Mouse (Mus musculus): ENCODE data around the gene Adk.
A peak's percentile ranks its signal among the peaks of the same experiment; 100 is the strongest.

Gene Adk

DNA sequence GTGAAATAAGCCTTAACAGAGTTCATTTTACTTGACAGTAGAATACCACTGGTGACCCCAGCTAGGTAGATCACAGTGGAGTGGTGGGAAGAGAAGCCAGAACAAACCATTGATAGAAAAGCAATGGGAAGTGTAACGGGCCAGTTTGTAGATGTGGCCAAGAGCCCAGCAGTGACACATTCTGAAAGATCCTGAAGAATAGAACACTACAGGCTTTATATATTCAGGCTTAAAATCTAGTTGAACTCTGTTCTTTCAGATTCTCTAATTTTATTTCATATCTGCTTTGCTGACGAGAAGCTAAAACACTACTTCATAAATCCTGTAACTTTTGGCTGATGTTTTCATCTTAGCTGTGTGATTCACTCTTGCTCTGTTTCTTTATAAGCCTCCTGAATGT, 48.5 kb downstream of the Adk start:
- DNase-seq (ENCODE audit: low spot score in 2 of 2), result no peak

DNA sequence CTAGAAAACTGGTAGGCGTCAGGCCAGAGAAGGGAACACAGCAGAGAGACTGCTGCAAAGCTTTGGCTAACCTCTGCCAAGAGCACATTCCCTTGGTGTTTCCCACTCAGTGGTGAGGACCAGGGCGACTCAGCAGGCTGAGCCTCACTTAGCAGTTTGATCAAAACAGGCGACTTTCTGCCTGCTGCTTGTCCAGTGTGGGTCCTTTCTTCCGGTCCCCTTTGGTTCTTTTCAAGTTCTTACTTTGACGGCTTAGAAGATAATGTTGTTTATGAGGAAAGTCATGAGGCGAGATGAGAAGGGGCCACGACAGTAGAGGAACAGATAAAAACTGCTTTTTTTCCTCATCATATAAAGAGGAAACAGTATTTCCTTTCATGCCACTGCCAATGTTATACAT, 49.2 kb downstream of the Adk start:
- DNase-seq (ENCODE audit: low spot score in 2 of 2), result no peak

DNA sequence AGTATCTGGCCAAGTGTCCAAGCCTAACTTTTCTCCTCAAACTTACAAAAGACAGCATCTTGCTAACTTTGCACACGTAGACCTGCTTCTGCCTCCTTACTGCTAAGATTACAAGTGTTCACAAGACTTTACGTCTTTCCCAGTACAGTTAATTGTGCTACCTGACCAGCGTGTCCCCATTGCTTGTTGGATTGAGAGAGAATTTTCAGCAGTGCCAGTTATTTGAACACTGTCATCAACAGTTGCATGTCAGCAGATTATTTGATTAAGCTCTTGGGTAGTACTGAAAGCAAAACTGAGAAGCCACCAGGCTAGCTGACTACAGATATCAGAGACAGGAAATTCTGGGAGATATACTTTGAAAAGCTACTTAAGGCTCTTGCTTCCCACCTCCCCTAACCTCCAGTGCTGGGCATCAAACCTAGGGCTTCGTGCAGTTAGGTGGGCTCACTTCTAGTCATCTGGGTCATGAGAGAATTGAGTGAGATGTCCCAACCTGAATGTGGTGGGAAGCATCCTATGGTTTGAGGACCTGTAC, 50.4 kb downstream of the Adk start:
- no peak for DNase-seq (ENCODE audit: low spot score in 2 of 2)

DNA sequence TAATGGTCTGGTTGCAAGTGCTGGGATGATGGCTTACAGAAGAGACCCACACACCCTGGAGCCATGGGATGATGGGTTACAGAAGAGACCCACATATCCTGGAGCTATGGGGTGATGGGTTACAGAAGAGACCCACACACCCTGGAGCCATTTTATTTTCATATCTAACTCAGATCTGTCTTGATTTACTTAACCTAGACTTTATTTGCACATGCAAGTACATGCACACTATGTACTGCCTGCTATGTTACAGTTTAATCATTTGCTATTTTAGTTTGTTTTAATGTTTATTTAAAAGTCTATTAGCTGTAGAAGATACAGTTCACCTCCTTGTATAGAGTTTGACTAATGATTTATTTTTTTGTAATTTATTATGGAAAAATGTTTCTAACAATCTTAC, 52.7 kb downstream of the Adk start:
- DNase-seq (ENCODE audit: low spot score in 2 of 2), result no peak

DNA sequence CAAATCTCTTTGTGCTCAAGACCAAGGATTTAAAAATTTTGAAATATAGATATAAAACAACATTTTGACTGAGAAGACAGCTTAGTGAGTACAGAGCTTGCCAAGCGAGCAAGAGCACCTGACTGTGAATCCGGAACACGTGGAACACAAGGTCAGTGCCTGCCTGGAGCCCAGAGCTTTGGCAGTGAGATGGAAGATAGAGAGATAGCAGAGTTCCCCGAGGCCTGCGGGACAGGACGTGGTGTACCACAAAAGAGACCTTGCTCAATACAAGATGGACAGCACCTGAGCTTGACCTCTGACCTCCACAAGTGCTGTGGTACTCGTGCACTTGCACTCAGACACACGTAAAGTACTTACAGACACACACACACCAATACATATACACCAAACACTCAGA, 54.2 kb downstream of the Adk start:
- DNase-seq (ENCODE audit: low spot score in 2 of 2), result no peak

DNA sequence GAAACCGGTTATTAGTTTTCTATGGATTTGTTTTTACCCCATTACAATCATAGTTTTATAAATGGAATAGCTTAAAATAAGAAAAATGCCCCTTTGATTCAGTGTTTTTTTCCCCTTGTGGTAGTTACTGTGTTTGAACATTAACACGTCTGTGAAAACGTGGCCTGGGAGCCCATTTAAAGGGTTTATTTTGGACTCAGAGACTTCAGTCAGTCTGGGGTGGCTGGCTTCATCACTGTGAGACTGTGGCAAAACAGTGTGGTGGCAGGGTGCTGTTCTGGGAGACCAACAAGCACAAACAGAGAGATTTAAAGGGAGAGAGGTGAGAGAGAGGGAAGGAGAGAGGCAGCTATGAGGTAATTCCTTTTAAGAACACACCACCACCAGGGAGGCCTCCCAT, 55.2 kb downstream of the Adk start:
- no peak for DNase-seq (ENCODE audit: low spot score in 2 of 2)

DNA sequence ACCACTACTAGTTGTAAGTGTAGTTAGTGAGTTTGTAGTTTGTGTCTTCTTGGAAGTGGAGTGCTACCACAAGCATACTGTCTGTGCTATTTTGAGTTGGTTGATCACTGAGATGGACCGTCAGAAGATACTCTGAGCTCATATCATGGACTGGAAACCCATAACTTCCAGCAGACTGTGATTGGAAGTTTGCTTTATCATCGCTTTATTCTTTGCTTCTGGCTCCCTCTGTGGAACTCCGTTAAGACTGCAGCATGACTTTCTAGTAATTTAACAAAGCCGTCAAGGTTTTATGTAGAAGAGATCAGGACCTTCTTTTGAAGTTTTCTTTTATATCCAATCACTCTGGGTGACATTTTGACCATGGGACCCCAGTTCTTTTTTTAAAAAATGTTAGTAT, 58.1 kb downstream of the Adk start:
- DNase-seq (ENCODE audit: low spot score in 2 of 2), result no peak

DNA sequence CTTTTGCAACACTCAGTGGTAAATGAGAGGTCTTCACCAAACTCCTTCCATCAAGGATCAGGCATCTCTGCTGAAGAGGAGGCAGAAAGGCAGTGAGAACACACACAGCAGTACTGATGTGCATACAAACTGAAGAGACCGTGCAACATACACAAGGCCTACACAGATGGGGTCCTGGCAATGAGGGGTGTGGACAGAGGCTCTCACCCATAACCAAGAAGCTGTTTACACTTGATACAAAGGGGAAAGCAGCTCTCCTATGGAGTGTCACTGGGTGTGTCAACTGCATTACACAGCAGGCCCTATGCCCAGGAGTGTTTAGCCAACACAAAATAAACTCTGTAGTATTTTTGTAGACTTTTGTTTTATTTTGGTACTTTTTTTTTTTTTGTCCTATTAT, 59.1 kb downstream of the Adk start:
- no peak for DNase-seq (ENCODE audit: low spot score in 2 of 2)

DNA sequence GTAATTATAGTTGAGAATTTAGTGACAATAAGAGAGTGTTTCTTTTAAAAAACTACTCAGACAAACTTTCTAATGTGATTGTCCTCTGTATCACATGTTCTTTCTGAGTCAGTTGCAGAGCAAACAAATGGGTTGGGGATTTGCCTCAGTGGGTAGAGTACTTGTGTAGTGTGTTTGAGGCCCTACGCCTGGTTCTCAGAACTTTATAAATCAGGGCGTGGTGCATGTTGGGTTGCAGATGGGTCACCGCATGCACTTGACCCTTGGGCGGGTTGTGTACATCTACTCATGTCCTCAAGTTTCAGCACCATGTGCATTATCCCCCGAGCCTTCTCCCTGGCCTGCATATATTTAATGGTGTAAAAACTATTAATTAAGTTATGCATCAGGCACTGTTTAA, 59.8 kb downstream of the Adk start:
- DNase-seq (ENCODE audit: low spot score in 2 of 2), result no peak

DNA sequence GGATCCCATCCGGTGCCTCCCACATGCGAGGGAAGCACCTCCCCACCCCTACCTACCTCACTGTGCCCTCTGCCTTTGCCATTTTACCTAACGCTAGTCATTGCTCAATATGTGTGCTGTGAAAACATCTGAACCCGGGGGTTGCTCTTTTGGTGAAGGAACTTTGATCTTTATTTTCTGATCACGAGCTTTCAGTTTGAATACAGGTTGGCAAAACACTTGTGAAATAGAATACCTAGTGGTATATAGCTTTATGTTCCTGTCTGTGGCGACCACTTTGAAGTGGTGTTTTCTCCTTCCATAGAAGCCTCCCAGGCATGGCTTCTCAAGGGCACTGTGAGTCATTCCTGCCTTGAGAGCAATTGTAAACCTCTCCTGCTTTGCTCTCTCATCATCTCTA, 60.4 kb downstream of the Adk start:
- no peak for DNase-seq (ENCODE audit: low spot score in 2 of 2)

DNA sequence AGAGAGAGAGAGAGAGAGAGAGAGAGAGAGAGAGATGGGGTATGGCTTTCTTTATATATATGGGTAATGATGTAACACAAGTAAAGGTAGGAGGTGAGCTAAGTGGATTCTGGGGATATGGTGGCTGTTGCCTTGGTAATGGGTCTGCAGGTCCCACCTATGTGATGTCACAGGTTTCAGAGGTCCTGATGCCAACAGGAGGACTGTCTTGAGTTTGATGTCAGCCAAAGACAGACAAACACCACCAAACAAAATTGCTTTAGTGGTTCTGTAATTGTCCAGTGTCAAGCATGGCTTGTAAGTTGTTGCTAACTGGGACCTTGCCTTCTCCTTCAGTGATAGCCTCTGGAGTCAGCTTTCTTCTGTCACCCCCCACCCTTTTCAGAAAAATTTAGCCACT, 62.0 kb downstream of the Adk start:
- no peak for DNase-seq (ENCODE audit: low spot score in 2 of 2)

DNA sequence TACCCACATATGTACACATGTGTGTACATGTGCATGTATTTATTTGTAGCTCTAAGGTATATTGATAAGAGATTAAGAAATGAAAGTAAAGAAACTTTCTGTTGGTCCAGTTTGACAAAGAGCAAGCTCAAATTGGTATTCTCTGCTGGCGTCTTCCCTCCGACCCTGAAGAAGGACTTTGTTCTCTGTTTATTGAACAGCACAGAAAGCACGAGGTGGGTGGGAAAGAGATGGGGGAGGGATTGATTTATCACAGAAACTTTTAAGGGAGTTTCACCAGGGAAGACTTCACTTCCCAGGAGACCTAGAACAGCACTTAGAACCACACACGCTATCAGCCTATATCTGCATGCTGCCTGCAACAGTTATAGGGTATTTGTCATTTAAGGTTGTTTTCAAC, 62.9 kb downstream of the Adk start:
- no peak for DNase-seq (ENCODE audit: low spot score in 2 of 2)

DNA sequence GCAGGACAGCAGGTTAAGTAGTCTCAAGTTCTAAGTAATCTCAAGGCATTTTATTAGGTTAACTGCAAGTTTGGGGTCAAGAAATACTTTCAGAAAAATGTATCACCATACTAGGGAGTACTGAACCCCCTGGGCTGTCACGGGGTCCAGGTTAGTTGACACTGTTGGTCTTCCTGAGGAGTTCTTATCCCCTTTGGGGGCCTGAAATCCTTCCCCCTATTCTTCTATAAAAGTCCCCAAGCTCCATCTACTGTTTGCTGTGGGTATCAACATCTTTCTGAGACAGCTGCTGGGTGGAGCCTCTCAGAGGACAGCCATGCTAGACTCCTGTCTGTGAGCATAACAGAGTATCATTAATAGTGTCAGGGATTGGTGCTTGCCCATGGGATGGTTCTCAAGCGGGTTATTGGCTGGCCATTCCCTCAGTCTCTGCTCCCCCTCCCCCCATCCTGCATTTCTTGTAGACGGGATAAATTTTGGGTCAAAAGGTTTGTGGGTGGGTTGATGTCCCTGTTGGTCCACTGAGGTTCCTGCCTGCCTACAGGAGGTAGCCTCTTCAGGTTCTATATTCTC, 63.6 kb downstream of the Adk start:
- DNase-seq (ENCODE audit: low spot score in 2 of 2), result no peak

DNA sequence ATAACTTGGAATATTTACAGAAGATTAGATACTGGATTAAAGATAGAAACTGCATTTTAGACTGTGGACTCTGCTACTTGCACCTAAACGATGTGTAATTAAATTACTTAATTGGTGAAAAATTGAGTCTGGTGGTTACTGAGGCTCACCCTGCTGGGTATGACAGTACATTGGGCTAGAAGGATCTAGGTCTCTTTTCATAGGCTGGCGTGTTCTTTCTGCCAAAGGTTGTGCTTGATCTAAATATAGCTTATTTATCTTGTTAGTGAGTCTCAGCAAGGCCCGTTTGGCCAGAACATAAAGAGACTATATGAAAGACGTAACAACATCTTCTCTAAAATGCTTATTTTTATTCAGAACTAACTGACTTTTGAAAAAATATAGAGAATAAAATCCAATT, 65.7 kb downstream of the Adk start:
- no peak for DNase-seq (ENCODE audit: low spot score in 2 of 2)

DNA sequence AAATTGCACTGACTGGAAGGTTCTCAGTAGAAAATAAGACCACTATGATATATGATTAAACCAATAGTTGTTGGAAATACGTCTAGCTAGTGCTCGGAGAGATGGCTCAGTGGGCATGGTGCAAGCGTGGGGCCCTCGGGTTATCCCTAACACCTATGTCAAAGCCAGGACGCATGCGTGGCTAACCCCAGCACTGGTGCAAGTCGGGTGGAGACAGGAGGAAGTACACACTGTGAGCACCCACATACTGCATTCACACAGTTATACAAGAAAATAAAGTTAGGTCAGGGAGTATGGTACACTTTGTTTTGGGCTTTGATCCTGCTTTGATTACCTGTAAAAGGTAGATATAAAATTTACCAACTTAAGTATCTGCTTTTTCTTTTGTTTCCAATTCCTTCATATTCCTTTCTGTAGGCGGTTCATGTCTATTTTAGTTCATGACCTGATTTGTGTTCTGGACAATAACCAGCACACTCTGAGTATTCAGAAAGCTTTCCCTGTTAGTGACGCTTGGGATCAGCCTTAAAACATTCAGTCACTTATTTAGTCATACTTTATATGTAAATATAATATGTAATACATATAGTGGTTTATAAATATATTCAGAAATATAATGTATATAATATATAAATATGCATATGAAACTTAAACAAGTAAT, 67.4 kb downstream of the Adk start:
- DNase-seq (ENCODE audit: low spot score in 2 of 2), result peak in 1 of 2 experiments; percentile 8

DNA sequence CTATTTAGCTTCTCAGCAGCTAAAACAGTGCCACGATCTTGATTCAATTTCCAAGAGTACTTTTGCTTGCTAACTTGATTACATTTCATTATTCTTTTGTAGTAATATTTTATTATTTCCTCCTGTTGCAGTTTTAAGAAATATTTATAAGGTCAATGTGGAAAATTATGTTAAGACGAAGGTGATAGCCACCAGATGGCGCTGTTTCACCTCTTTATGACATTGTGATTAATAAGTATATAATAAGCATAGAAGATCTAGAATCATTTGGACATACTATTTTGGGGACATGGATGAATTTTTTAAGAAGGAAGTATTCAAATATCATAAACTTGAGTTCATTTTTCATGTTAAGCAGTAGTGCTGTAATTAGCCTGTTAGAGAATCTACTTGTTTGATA, 68.1 kb downstream of the Adk start:
- peak in 1 of 2 experiments; percentile 23 for DNase-seq (ENCODE audit: low spot score in 2 of 2)

DNA sequence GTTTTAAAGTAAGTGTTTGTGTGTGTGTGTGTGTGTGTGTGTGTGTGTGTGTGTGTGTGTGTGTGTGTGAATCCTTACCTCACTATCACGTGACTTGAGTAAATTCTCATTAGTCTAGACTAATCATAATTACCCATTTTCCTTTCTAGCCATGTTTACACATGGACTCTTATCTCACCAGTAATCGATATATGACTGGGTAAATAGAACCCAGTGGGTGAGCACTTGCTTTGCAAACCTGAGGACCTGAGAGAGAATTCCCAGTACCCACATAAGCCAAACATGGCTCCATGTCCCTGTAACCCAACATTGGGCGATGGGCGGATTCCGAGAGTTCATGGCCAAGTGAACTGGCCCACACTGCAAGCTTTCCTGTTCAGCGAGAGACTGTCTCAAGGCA, 74.8 kb downstream of the Adk start:
- DNase-seq (ENCODE audit: low spot score in 2 of 2), result no peak

DNA sequence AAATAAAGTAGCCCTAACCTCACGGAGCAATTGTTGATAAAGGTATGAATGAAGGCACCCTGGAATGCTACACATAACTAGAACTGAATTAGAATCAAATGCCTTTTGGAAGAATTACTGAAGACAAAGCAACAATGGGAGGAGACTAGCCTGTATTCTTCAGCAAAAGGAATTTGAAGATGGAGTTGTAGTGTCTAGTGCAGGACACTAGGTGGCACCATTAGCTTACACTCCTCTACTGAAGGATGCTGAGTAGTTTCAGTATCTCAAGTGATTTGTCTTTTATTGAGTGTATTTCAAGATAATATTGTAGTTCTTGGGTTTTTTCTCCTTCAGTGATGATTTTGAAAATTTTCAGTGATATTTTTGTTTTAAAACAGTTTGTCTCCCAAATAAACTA, 84.5 kb downstream of the Adk start:
- DNase-seq (ENCODE audit: low spot score in 2 of 2), result peak in 1 of 2 experiments; percentile 12

DNA sequence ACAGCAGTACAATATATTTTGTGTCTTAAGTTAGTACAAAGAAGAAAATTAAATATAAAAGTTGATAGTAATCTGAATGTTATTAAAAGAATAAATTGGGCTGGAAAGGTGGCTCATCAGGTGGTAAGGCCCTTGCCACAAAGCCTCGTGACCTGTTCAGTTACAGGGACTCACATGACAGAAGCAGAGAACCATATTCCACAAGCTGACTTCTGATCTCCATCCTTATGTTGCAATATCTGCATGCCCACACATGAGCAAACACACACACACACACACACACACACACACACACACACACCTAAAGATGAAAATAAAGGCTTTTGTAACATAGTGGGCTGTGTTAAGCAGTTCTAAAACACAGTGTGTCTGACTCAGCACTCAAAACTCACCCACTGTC, 90.2 kb downstream of the Adk start:
- no peak for DNase-seq (ENCODE audit: low spot score in 2 of 2)

DNA sequence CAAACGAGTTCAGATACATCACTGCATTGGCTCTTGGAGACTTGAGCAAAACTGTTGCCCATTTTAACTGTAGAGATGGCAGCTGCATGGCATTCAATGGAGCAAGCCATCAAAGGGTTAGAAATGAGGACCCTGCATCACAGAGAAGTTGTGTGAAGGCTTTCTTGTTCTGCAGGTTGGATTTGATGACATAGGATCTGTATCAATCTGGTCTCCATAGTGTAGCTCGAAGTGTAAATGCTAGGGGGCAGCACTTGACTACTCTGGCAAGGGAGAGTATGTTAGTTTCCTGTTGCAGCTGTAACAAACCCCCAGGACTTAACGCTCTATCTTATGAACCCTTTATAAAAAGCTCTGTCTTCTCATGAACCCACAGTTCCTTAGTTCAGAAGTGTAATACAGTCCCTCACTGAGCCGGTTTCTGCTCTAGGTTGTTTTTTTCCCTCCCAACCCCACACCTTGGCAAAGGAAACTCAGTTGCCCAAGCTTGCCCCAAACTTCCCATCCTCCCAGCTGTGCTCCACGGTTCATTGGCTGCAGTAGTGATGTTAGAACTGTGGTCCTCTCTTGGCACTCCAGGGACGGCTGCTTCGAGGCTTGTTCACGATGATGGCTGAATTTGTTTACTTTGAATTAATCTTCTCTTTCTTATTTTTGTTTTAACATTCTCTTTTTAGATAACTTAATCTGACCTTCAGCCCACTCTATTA, 91.2 kb downstream of the Adk start:
- peak in 1 of 2 experiments; percentile 24 for DNase-seq (ENCODE audit: low spot score in 2 of 2)

DNA sequence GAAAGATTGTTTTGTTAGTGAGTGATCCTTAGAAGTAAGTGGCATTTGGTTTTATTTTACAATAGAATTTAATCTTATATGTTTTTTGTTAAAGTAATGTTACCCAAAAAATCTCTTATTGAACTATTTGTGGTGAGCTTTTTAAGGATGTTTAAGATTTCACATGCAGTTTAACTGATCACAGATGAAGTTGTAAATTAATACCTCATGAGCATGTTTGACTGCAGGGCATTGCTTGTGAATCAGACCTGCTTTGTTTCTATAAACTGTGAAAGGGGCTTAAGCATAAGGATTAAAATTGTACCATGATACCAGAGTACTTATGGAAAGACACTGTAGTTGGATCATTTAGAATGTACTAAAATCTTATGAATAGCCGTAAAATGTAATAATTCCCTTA, 94.8 kb downstream of the Adk start:
- no peak for DNase-seq (ENCODE audit: low spot score in 2 of 2)

DNA sequence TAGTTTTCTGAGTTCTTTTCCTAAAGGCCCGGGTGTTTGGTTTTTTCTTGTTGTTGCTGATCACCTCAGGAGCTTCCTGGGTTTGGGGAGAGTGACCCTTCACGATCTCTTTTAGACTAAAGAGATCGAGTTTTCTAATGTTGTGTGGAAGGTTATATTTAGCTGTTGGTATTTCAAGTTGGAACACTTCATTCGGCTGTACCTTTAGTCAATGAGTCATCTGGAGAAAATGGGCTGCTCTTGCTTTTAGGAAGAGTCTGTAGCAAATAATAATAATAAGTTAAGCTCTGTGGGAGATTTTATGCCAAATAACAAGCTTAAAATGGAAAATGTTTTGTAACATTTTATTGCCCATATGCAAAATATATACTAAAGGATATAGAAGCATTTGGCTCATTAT, 97.9 kb downstream of the Adk start:
- no peak for DNase-seq (ENCODE audit: low spot score in 2 of 2)

DNA sequence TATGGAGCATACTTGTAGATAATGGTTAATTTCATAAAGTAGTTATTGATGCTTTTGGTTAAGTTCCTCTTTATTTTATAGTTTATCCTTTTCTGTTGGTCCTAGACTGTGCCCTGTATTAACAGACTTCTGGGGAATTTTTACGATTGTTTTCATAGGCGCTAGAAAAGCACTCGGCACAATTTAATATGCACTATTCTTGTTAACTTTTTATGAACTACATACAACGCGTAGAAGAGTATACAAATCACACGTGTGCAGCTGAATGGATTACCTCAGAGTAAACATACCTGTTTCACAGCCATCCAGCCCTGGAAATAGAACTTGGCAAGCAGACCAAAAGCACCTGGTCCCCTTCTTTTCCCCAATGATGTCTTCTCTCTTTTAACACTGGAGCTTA, 99.7 kb downstream of the Adk start:
- no peak for DNase-seq (ENCODE audit: low spot score in 2 of 2)

Data from spleen, postnatal 14 days (tissue).